Mouse (Mus musculus): Measurements from ENCODE around the gene Sebox. TPM values are rescaled to one million over a fixed set of nuclear protein-coding genes. Genes with fewer than 3 reads are reported as not detected.
A peak's percentile ranks its signal among the peaks of the same experiment; 100 is the strongest.

Gene Sebox
- polyA plus RNA-seq, 1 experiment from 2014 or later, result not detected

- Histone ChIP-seq H3K36me3 (ENCODE audit: control insufficient read depth, insufficient read depth, low read length) (peaks cover 13% of the 10 kb centered on the region; the same call in 1 of the 2 replicates), H3K27me3 (ENCODE audit: control insufficient read depth, insufficient read depth, low read length) (no peaks in the 10 kb centered on the region), H3K9me3 (ENCODE audit: control insufficient read depth, low read length) (no peaks in the 10 kb centered on the region), H3K4me1 (ENCODE audit: control insufficient read depth, insufficient read depth, low read length) (peaks cover 18% of the 10 kb centered on the region), H3K4me3 (ENCODE audit: low read depth, low read length) (peak overlapping the region; percentile 66), H3K4me2 (ENCODE audit: low read depth, low read length) (peak overlapping the region; percentile 75), H3K27ac (ENCODE audit: low read depth, low read length) (peak overlapping the region; percentile 80), H3K9ac (replicated peaks; ENCODE audit: low read depth, low read length) (peak overlapping the region; percentile 72)
- WGBS, result 3% methylated on average over 14 of the region's 14 CpGs
- peak; percentile 16; the same call in 1 of the 2 replicates for ATAC-seq (ENCODE audit: low read depth)
These were observed 33.4 kb downstream of the Sebox start for GRCm38 (mm10) chr11:78536690-78537084.

- no peak overlapping the region for H3K4me3 ChIP-seq (ENCODE audit: low read depth, low read length)
- no peak overlapping the region for H3K9ac ChIP-seq (replicated peaks; ENCODE audit: low read depth, low read length)
- H3K36me3 ChIP-seq (ENCODE audit: control insufficient read depth, insufficient read depth, low read length), result peaks cover 18% of the 10 kb centered on the region; the same call in 1 of the 2 replicates
- H3K4me2 ChIP-seq (ENCODE audit: low read depth, low read length), result no peak overlapping the region
- WGBS, result 87% methylated on average over 3 of the region's 3 CpGs
- H3K4me1 ChIP-seq (ENCODE audit: control insufficient read depth, insufficient read depth, low read length), result peaks cover 10% of the 10 kb centered on the region; the same call in 1 of the 2 replicates
- no peak for ATAC-seq (ENCODE audit: low read depth)
- no peaks in the 10 kb centered on the region for H3K9me3 ChIP-seq (ENCODE audit: control insufficient read depth, low read length)
- no peak overlapping the region for H3K27ac ChIP-seq (ENCODE audit: low read depth, low read length)
- no peaks in the 10 kb centered on the region for H3K27me3 ChIP-seq (ENCODE audit: control insufficient read depth, insufficient read depth, low read length)
These were observed 37.1 kb downstream of the Sebox start for GRCm38 (mm10) chr11:78540358-78540757.

DNA sequence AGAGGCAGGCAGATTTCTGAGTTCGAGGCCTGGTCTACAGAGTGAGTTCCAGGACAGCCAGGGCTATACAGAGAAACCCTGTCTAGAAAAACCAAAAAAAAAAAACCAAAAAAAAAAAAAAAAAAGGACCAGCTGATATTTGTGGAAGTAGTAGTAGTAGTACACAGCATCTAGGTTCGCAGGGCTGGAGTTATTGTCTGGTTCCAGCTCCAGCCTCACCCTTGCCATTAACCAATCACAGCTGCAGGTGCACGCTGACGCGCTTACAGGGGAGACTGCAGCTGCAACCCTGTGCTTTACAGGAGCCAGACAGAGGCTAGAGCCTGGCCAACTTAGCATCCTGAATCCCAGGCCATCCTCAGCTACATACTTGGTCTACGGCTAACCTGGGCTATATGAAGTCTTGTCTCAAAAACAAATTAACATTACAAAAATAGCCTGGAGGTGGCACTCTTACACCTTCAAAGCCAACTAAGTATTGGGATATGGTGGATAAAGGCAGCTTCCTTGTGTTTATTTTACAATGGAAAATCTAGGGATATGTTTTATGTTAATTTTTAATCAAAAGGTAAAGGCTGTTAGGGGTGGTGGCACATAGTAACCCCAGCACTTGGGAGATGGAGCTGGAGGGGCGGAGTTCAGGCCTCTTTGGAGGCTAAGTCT, 41.3 kb downstream of the Sebox start:
- H3K9me3 ChIP-seq (ENCODE audit: control insufficient read depth, low read length), result no peaks in the 10 kb centered on the region
- H3K27me3 ChIP-seq (ENCODE audit: control insufficient read depth, insufficient read depth, low read length), result no peaks in the 10 kb centered on the region
- no peak overlapping the region for H3K27ac ChIP-seq (ENCODE audit: low read depth, low read length)
- no peak for ATAC-seq (ENCODE audit: low read depth)
- H3K9ac ChIP-seq (replicated peaks; ENCODE audit: low read depth, low read length), result no peak overlapping the region
- H3K4me3 ChIP-seq (ENCODE audit: low read depth, low read length), result no peak overlapping the region
- H3K4me2 ChIP-seq (ENCODE audit: low read depth, low read length), result no peak overlapping the region
- peaks cover 7% of the 10 kb centered on the region for H3K4me1 ChIP-seq (ENCODE audit: control insufficient read depth, insufficient read depth, low read length)
- H3K36me3 ChIP-seq (ENCODE audit: control insufficient read depth, insufficient read depth, low read length), result peaks cover 13% of the 10 kb centered on the region; the same call in 1 of the 2 replicates
- WGBS, result 98% methylated on average over 7 of the region's 7 CpGs

- Histone ChIP-seq H3K27ac (ENCODE audit: low read depth, low read length) (no peak overlapping the region), H3K4me1 (ENCODE audit: control insufficient read depth, insufficient read depth, low read length) (peaks cover 12% of the 10 kb centered on the region), H3K9me3 (ENCODE audit: control insufficient read depth, low read length) (no peaks in the 10 kb centered on the region), H3K4me3 (ENCODE audit: low read depth, low read length) (no peak overlapping the region), H3K36me3 (ENCODE audit: control insufficient read depth, insufficient read depth, low read length) (peaks cover 13% of the 10 kb centered on the region; the same call in 1 of the 2 replicates), H3K9ac (replicated peaks; ENCODE audit: low read depth, low read length) (no peak overlapping the region), H3K27me3 (ENCODE audit: control insufficient read depth, insufficient read depth, low read length) (no peaks in the 10 kb centered on the region), H3K4me2 (ENCODE audit: low read depth, low read length) (no peak overlapping the region)
- no peak for ATAC-seq (ENCODE audit: low read depth)
- WGBS, result 83% methylated on average over 8 of the region's 8 CpGs
These were observed 41.9 kb downstream of the Sebox start for GRCm38 (mm10) chr11:78545181-78545580.

- Histone ChIP-seq H3K4me2 (ENCODE audit: low read depth, low read length) (no peak overlapping the region), H3K4me3 (ENCODE audit: low read depth, low read length) (no peak overlapping the region), H3K27ac (ENCODE audit: low read depth, low read length) (no peak overlapping the region), H3K27me3 (ENCODE audit: control insufficient read depth, insufficient read depth, low read length) (no peaks in the 10 kb centered on the region), H3K36me3 (ENCODE audit: control insufficient read depth, insufficient read depth, low read length) (0 out of 2 replicates have a peak, but pooled peaks cover 2% of the 10 kb centered on the region), H3K9me3 (ENCODE audit: control insufficient read depth, low read length) (no peaks in the 10 kb centered on the region), H3K4me1 (ENCODE audit: control insufficient read depth, insufficient read depth, low read length) (peaks cover 12% of the 10 kb centered on the region), H3K9ac (replicated peaks; ENCODE audit: low read depth, low read length) (no peak overlapping the region)
- no peak for ATAC-seq (ENCODE audit: low read depth)
- 85% methylated on average over 2 of the region's 2 CpGs for WGBS
These were observed 44.6 kb downstream of the Sebox start for GRCm38 (mm10) chr11:78547718-78548460.

DNA sequence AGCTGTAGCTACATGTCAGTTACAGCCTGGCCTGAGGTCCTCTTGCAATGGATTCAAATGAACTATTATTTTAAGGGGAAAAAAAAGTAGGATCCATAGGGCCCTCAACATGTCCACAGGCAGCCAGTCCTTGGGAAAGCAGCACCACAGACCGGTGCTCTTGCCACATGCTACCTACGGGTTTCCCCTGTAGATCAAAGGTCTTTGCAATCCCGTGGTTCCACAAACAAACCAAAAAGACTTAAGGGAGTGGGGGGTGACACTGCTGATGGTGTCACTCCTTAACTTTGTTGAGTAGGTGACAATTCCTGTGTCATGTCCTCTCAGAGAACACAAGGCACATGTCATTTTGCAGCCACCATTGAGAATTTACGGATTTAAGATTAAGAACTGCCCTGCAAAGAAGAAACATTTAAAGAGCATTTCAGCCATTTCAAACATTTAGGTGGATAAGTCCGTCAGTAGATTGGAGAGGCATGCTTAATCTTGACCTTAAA, 46.3 kb downstream of the Sebox start:
- H3K9me3 ChIP-seq (ENCODE audit: control insufficient read depth, low read length), result no peaks in the 10 kb centered on the region
- no peaks in the 10 kb centered on the region for H3K36me3 ChIP-seq (ENCODE audit: control insufficient read depth, insufficient read depth, low read length)
- peak overlapping the region; percentile 68; the same call in 1 of the 2 replicates for H3K9ac ChIP-seq (replicated peaks; ENCODE audit: low read depth, low read length)
- peak overlapping the region; percentile 85 for H3K4me2 ChIP-seq (ENCODE audit: low read depth, low read length)
- ATAC-seq (ENCODE audit: low read depth), result no peak
- no peaks in the 10 kb centered on the region for H3K27me3 ChIP-seq (ENCODE audit: control insufficient read depth, insufficient read depth, low read length)
- 17% methylated on average over 5 of the region's 5 CpGs for WGBS
- no peak overlapping the region for H3K27ac ChIP-seq (ENCODE audit: low read depth, low read length)
- H3K4me1 ChIP-seq (ENCODE audit: control insufficient read depth, insufficient read depth, low read length), result peaks cover 12% of the 10 kb centered on the region
- peak overlapping the region; percentile 56 for H3K4me3 ChIP-seq (ENCODE audit: low read depth, low read length)

GRCm38 (mm10) chr11:78550168-78551058, 47.2 kb downstream of the Sebox start, which contains the start of gene Tmem97:
Gene Tmem97 (minus strand): TSS chr11:78550777.
- H3K27ac ChIP-seq (ENCODE audit: low read depth, low read length), result peak within 1 kb of the TSS; percentile 88
- peak within 1 kb of the TSS; percentile 85 for H3K4me2 ChIP-seq (ENCODE audit: low read depth, low read length)
- no peaks in the 10 kb centered on the region for H3K36me3 ChIP-seq (ENCODE audit: control insufficient read depth, insufficient read depth, low read length)
- peaks cover 12% of the 10 kb centered on the region for H3K4me1 ChIP-seq (ENCODE audit: control insufficient read depth, insufficient read depth, low read length)
- no peaks in the 10 kb centered on the region for H3K27me3 ChIP-seq (ENCODE audit: control insufficient read depth, insufficient read depth, low read length)
- no peaks in the 10 kb centered on the region for H3K9me3 ChIP-seq (ENCODE audit: control insufficient read depth, low read length)
- under 1% methylated on average over 59 of the region's 60 CpGs for WGBS
- H3K9ac ChIP-seq (replicated peaks; ENCODE audit: low read depth, low read length), result peak within 1 kb of the TSS; percentile 68
- ATAC-seq (ENCODE audit: low read depth), result peak; percentile 100
- peak within 1 kb of the TSS; percentile 56 for H3K4me3 ChIP-seq (ENCODE audit: low read depth, low read length)

DNA sequence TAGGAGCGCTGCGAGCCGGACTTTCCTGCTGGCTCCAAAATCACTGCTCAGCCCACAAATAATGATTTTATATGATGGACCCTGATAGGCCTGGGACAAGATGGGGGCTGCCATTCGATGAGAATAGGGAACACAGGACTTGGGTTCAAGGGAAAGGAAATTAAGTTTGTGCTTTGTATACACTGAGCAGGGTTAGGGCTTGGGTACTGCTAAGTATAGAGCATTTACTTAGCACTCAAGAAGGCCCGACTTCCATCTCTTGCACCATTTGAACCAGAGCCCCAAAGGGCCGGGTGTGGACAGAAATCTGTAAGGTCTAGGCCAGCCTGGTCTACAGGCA, 47.8 kb downstream of the Sebox start:
- Histone ChIP-seq H3K9me3 (ENCODE audit: control insufficient read depth, low read length) (no peaks in the 10 kb centered on the region), H3K36me3 (ENCODE audit: control insufficient read depth, insufficient read depth, low read length) (no peaks in the 10 kb centered on the region), H3K4me3 (ENCODE audit: low read depth, low read length) (peak overlapping the region; percentile 56), H3K4me2 (ENCODE audit: low read depth, low read length) (peak overlapping the region; percentile 85), H3K27me3 (ENCODE audit: control insufficient read depth, insufficient read depth, low read length) (no peaks in the 10 kb centered on the region), H3K9ac (replicated peaks; ENCODE audit: low read depth, low read length) (peak overlapping the region; percentile 57), H3K4me1 (ENCODE audit: control insufficient read depth, insufficient read depth, low read length) (peaks cover 12% of the 10 kb centered on the region), H3K27ac (ENCODE audit: low read depth, low read length) (peak overlapping the region; percentile 88)
- ATAC-seq (ENCODE audit: low read depth), result peak; percentile 33
- WGBS, result 36% methylated on average over 6 of the region's 6 CpGs

Measured in neural tube, embryonic 14.5 days (tissue).